Mouse (Mus musculus) stomach, embryonic 14.5 days (tissue): ENCODE results near the gene Themis2. TPM values are rescaled to one million over a fixed set of nuclear protein-coding genes. Genes with fewer than 3 reads are reported as not detected.

Experiments
- polyA plus RNA-seq: library from polyadenylated mRNA; unstranded; fragments of >200 nt; fragmentation: Nextera tagmentation; extraction: Ambion mirVana; gene quantifications from 2 replicates; pipeline ENCODE4 v1.2.1, GENCODE M21; 2014

Themis2 gene
- polyA plus RNA-seq, 1 experiment from 2014 or later, result 1.1 TPM

Other genes with a start within 250 kb of the Themis2 start
- 1.0 and 1.2 TPM in 2 replicates for gene Ptafr, start 232.3 kb downstream of the Themis2 start, polyA plus RNA-seq
- 30.4 and 32.3 TPM in 2 replicates for gene Eya3, start 157.4 kb downstream of the Themis2 start, polyA plus RNA-seq
- 4.1 and 6.3 TPM in 2 replicates for gene Xkr8, start 63.8 kb downstream of the Themis2 start, polyA plus RNA-seq
- gene Smpdl3b, start 39.1 kb downstream of the Themis2 start, polyA plus RNA-seq, result 5.0 and 6.2 TPM in 2 replicates
- 102 and 105 TPM in 2 replicates for gene Rpa2, start 28.1 kb downstream of the Themis2 start, polyA plus RNA-seq
- 55.9 and 57.9 TPM in 2 replicates for gene Ppp1r8, start 46.8 kb upstream of the Themis2 start, polyA plus RNA-seq
- gene Stx12, start 88.1 kb upstream of the Themis2 start, polyA plus RNA-seq, result 63.2 and 66.0 TPM in 2 replicates
- 45.7 and 47.0 TPM in 2 replicates for gene Fam76a, start 126.2 kb upstream of the Themis2 start, polyA plus RNA-seq
- gene Fgr, start 177.7 kb upstream of the Themis2 start, polyA plus RNA-seq, result 0.13 and 0.19 TPM in 2 replicates
- 10.3 and 10.7 TPM in 2 replicates for gene Ahdc1, start 214.9 kb upstream of the Themis2 start, polyA plus RNA-seq